Mouse (Mus musculus) thymus, adult 2 months (tissue): ENCODE measurements at regions not wholly inside any gene's neighbourhood (a gene's known extent, or its start where the extent isn't known, plus 50 kb on each side); places are given as distances from the start of the nearest gene placed in this dataset.
A peak's percentile ranks its signal among the peaks of the same experiment; 100 is the strongest.
"Not testable (repeated sequence)": the region's sequence is repeated elsewhere in the genome, so short reads cannot be mapped to it uniquely, and the experiment has no call there.

Experiments used
- DNase-seq: peaks from one replicate; pipeline ENCODE4 v3.0.0; 2021
- H3K27ac ChIP-seq: fragments of 200-500 bp; 2 replicates; pipeline ENCODE4 v1.5.1; 2012; ENCODE audit warnings: low read length, control low read depth; ENCODE audit not compliant: control insufficient read depth, insufficient read depth
- H3K27me3 ChIP-seq: fragments of 200-500 bp; 2 replicates; pipeline ENCODE4 v1.6.1; 2012; ENCODE audit warnings: mild to moderate bottlenecking, low read length, moderate library complexity, mixed read lengths; ENCODE audit not compliant: control insufficient read depth, insufficient read depth
- H3K36me3 ChIP-seq: fragments of 200-500 bp; 2 replicates; pipeline ENCODE4 v1.6.1; 2012; ENCODE audit warnings: mild to moderate bottlenecking, low read length, moderate library complexity; ENCODE audit not compliant: control insufficient read depth, insufficient read depth
- H3K4me1 ChIP-seq: fragments of 200-500 bp; replicated peaks from 2 replicates; pipeline ENCODE4 v1.6.1; 2012; ENCODE audit warnings: low read length; ENCODE audit not compliant: control insufficient read depth, insufficient read depth
- H3K4me3 ChIP-seq: fragments of 200-500 bp; 2 replicates; pipeline ENCODE4 v1.5.1; 2012; ENCODE audit warnings: mild to moderate bottlenecking, low read length, control low read depth, moderate library complexity; ENCODE audit not compliant: control insufficient read depth, insufficient read depth
- CTCF ChIP-seq: fragments of 200-500 bp; IDR thresholded peaks from 2 replicates; pipeline ENCODE4 v1.5.1; 2012; ENCODE audit warnings: mild to moderate bottlenecking, control low read depth, low read length, moderate library complexity, borderline replicate concordance; ENCODE audit not compliant: control insufficient read depth, poor library complexity, insufficient read depth; ENCODE audit errors: extremely low read depth
- POLR2A ChIP-seq: fragments of 200-500 bp; IDR thresholded peaks from 2 replicates; pipeline ENCODE4 v1.6.1; 2012; ENCODE audit warnings: mild to moderate bottlenecking, low read length, control low read depth, moderate library complexity; ENCODE audit not compliant: control insufficient read depth, poor library complexity, insufficient read depth; ENCODE audit errors: extremely low read depth
- WGBS: fragments of 180-500 bp; shearing (Covaris S2); methylation state at CpG from one replicate; pipeline ENCODE4 v1.1.7; 2018; 5-methylcytosine and 5-hydroxymethylcytosine counted together

GRCm38 (mm10) chr10:117497565-117498256 is 117.9 kb upstream of the Cpsf6 start:
- peaks cover 4% of the 10 kb centered on the region for H3K4me1 ChIP-seq
- TF ChIP-seq CTCF: no peak
- no peak for TF ChIP-seq POLR2A
- no peak for DNase-seq
- H3K4me3 ChIP-seq: no peak overlapping the region
- no peaks in the 10 kb centered on the region for H3K27me3 ChIP-seq
- 68% methylated on average over 16 of the region's 16 CpGs for WGBS
- no peak overlapping the region for H3K27ac ChIP-seq
- H3K36me3 ChIP-seq: no peaks in the 10 kb centered on the region

- WGBS: 100% methylated on average over 1 of the region's 1 CpGs
- H3K4me3 ChIP-seq, H3K27ac ChIP-seq, H3K4me1 ChIP-seq, H3K27me3 ChIP-seq, DNase-seq, H3K36me3 ChIP-seq: not testable (repeated sequence)
Measured at GRCm38 (mm10) chr10:117497082-117497481, 117.3 kb upstream of the Cpsf6 start.

GRCm38 (mm10) chr10:117496064-117497011 is 116.5 kb upstream of the Cpsf6 start:
- H3K36me3 ChIP-seq: no peaks in the 10 kb centered on the region
- TF ChIP-seq CTCF: no peak
- TF ChIP-seq POLR2A: no peak
- H3K4me3 ChIP-seq: no peak overlapping the region
- no peak overlapping the region for H3K27ac ChIP-seq
- no peaks in the 10 kb centered on the region for H3K27me3 ChIP-seq
- DNase-seq: no peak
- H3K4me1 ChIP-seq: peaks cover 4% of the 10 kb centered on the region
- WGBS: 90% methylated on average over 21 of the region's 21 CpGs

GRCm38 (mm10) chr10:117494171-117494701 is 114.4 kb upstream of the Cpsf6 start:
- peak; percentile 4 for DNase-seq
- Histone ChIP-seq H3K27me3 (no peaks in the 10 kb centered on the region), H3K36me3 (no peaks in the 10 kb centered on the region), H3K4me3 (peak overlapping the region; percentile 34), H3K4me1 (peaks cover 4% of the 10 kb centered on the region), H3K27ac (peak overlapping the region; percentile 4; the same call in 1 of the 2 replicates)
- TF ChIP-seq CTCF: no peak
- TF ChIP-seq POLR2A: no peak
- 25% methylated on average over 18 of the region's 18 CpGs for WGBS

GRCm38 (mm10) chr10:117493824-117494121 is 114.0 kb upstream of the Cpsf6 start:
- WGBS: 0% methylated on average over 2 of the region's 5 CpGs
- H3K27ac ChIP-seq: no peak overlapping the region

GRCm38 (mm10) chr10:117493091-117493823 is 113.4 kb upstream of the Cpsf6 start:
- Histone ChIP-seq H3K27ac (no peak overlapping the region), H3K4me1 (peaks cover 4% of the 10 kb centered on the region), H3K4me3 (no peak overlapping the region), H3K36me3 (no peaks in the 10 kb centered on the region), H3K27me3 (no peaks in the 10 kb centered on the region)
- no peak for DNase-seq
- TF ChIP-seq POLR2A: no peak
- no peak for TF ChIP-seq CTCF
- WGBS: 98% methylated on average over 3 of the region's 3 CpGs

More at GRCm38 (mm10) chr10:117493824-117494121, 114.0 kb upstream of the Cpsf6 start:
- Histone ChIP-seq H3K36me3 (no peaks in the 10 kb centered on the region), H3K4me1 (peaks cover 4% of the 10 kb centered on the region), H3K27me3 (no peaks in the 10 kb centered on the region), H3K4me3 (no peak overlapping the region)
- TF ChIP-seq POLR2A (no peak), CTCF (no peak)
- DNase-seq: no peak
